In genomic region chr15:56077838-56078567, GRCm38 (mm10) we compare ENCODE assay signal across 9 mouse cellular contexts.
A peak's percentile ranks its signal among the peaks of the same experiment; 100 is the strongest.
DNase-seq lines count a peak whose midpoint lies in the region; ATAC-seq lines count a peak whose summit lies in the region.
"Had no signal": no experiment of that assay in that cellular context is flagged by ENCODE, and none has a peak within 500 bp of the region (broad histone marks: within the 10 kb centered on the region; RNA-seq: fewer than 3 reads in every experiment).

No protein-coding gene starts in this region.

- peaks cover 12% of the 10 kb centered on the region for H3K4me1 ChIP-seq in embryonic facial prominence, embryonic 13.5 days
- no peaks in the 10 kb centered on the region for H3K4me1 ChIP-seq in kidney, embryonic 14.5 days (ENCODE audit: control insufficient read depth, insufficient read depth, low read length)

- ATAC-seq in embryonic facial prominence, embryonic 13.5 days (ENCODE audit: insufficient number of reproducible peaks, insufficient read depth, low FRiP score, low TSS enrichment, low read depth) = peak; percentile 81
- 0 out of 2 replicates have a peak, but pooled peaks have one; percentile 49 for ATAC-seq in kidney, embryonic 14.5 days (ENCODE audit: low FRiP score, low TSS enrichment)

- H3K9me3 ChIP-seq in embryonic facial prominence, embryonic 13.5 days = no peaks in the 10 kb centered on the region
- no peaks in the 10 kb centered on the region for H3K9me3 ChIP-seq in kidney, embryonic 14.5 days (ENCODE audit: control insufficient read depth, low read length)

- no peak overlapping the region for H3K9ac ChIP-seq in embryonic facial prominence, embryonic 13.5 days
- no peak overlapping the region for H3K9ac ChIP-seq in kidney, embryonic 14.5 days (ENCODE audit: low read depth, low read length)

- peak overlapping the region; percentile 44 for H3K4me2 ChIP-seq in embryonic facial prominence, embryonic 13.5 days
- H3K4me2 ChIP-seq in kidney, embryonic 14.5 days (replicated peaks; ENCODE audit: low read depth, low read length) = no peak overlapping the region

- H3K27ac ChIP-seq in embryonic facial prominence, embryonic 13.5 days = peak overlapping the region; percentile 58
- H3K27ac ChIP-seq in kidney, embryonic 14.5 days (ENCODE audit: low read depth, low read length) = no peak overlapping the region

- WGBS in embryonic facial prominence, embryonic 13.5 days = 33% methylated on average over 11 of the region's 11 CpGs
- 66% methylated on average over 11 of the region's 11 CpGs for WGBS in kidney, embryonic 14.5 days

- no peaks in the 10 kb centered on the region for H3K27me3 ChIP-seq in embryonic facial prominence, embryonic 13.5 days
- H3K27me3 ChIP-seq in kidney, embryonic 14.5 days (ENCODE audit: control insufficient read depth, insufficient read depth, low read length) = no peaks in the 10 kb centered on the region

- H3K36me3 ChIP-seq in embryonic facial prominence, embryonic 13.5 days = no peaks in the 10 kb centered on the region
- no peaks in the 10 kb centered on the region for H3K36me3 ChIP-seq in kidney, embryonic 14.5 days (ENCODE audit: control insufficient read depth, insufficient read depth, low read length)

- peak; percentile 40 for DNase-seq in embryo, embryonic 10 days (ENCODE audit: low spot score)
- no peak for DNase-seq in embryo, embryonic 9.5 days (ENCODE audit: extremely low spot score)
- DNase-seq in neural tube, embryonic 10.5 days (ENCODE audit: extremely low spot score, low spot score) = peak; percentile 42
- DNase-seq in layer of hippocampus, adult 8-10 months (ENCODE audit: low spot score in 2 of 2) = no peak
- DNase-seq in lung, postnatal 25 days (ENCODE audit: low spot score) = no peak
- DNase-seq in right cerebral cortex, postnatal 10 days (ENCODE audit: low spot score in 2 of 2) = no peak
- DNase-seq: cerebellum, adult 9-11 months had no signal

- H3K4me3 ChIP-seq in embryonic facial prominence, embryonic 13.5 days = no peak overlapping the region
- no peak overlapping the region for H3K4me3 ChIP-seq in kidney, embryonic 14.5 days (ENCODE audit: low read length)

Comparison
In these comparisons a context has a peak if more than half of its experiments do, and no peak if none do; other contexts are left out.
1. DNase-seq: peak in embryo, embryonic 10 days (single experiment) and neural tube, embryonic 10.5 days (single experiment); none in embryo, embryonic 9.5 days (single experiment), layer of hippocampus, adult 8-10 months (0 of 2), lung, postnatal 25 days (single experiment) and right cerebral cortex, postnatal 10 days (0 of 2).